Mouse (Mus musculus): ENCODE results near the gene Ufsp1.
A peak's percentile ranks its signal among the peaks of the same experiment; 100 is the strongest.

Gene Ufsp1

GRCm38 (mm10) chr5:137295712-137296111 is 1.3 kb downstream of the Ufsp1 start:
- DNase-seq (ENCODE audit: low spot score) = no peak

GRCm38 (mm10) chr5:137297126-137297525 is 2.7 kb downstream of the Ufsp1 start:
- no peak for DNase-seq (ENCODE audit: low spot score)

DNA sequence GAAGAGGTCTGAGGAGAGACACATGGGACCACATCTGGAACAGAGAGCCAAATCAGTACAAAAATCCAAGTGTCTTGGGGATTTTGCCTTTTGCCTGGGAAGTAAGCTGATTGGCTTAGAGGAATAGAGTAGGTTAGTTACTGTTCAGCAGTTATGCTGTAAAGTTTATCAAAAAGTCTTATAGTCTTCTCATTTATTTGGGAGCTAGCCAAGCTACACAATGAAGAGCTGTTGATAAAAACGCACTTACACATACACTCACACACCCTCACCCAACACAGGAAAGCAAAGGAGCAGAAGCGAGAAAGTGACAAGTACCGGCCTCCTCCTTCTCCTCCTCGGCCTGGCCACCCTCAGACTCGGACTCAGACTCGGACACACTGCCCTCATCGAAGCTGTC is 4.8 kb downstream of the Ufsp1 start:
- no peak for DNase-seq (ENCODE audit: low spot score)

GRCm38 (mm10) chr5:137301253-137301652 is 6.8 kb downstream of the Ufsp1 start:
- no peak for DNase-seq (ENCODE audit: low spot score)

GRCm38 (mm10) chr5:137303609-137304008 is 9.2 kb downstream of the Ufsp1 start:
- DNase-seq (ENCODE audit: low spot score) = no peak

DNA sequence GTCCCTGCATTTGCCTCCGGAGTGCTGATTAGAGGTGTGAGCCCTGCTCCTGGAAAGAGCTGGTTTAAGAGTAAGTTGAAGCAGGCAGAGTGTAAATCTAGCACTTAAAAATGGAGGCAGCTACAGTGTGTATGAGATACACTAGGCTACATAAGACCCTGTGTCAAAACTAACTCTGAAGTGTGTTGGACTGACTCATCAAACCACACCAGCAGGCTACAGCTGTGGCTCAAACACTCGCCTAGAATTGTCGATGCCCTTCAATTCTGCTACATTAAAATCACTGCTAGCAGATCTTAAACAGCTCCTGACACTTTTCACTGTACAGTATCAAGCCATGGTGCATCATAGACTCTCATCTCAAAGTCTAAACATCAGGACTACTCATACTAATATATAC is 9.7 kb downstream of the Ufsp1 start:
- DNase-seq (ENCODE audit: low spot score) = no peak

DNA sequence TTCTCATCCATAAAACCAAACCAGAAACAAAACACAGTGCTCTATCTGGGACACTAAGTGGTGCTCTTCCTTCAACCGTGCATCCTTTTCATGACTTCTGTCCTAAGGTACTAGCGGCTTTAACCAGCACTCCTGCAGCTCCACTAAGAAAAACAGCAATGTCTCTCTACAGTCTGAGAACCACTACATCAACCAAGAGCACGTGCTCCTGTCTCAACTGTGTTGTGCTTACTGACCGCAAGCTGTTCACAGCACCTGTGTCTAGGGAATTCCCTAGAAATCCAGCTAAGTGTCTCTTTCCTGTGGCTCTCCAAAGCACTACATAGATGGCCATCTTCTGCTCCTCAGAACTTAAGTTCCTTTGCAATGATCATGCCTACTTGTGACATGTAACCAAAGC is 10.4 kb downstream of the Ufsp1 start:
- no peak for DNase-seq (ENCODE audit: low spot score)

- DNase-seq (ENCODE audit: low spot score) = no peak
Measured at GRCm38 (mm10) chr5:137305822-137306221, 11.4 kb downstream of the Ufsp1 start.

GRCm38 (mm10) chr5:137306439-137307005 is 12.1 kb downstream of the Ufsp1 start:
- DNase-seq (ENCODE audit: low spot score) = no peak

GRCm38 (mm10) chr5:137307071-137307912 is 12.9 kb downstream of the Ufsp1 start, which contains the start of gene Srrt:
Gene Srrt (minus strand): TSS chr5:137307674.
- peak; percentile 96 for DNase-seq (ENCODE audit: low spot score)

DNA sequence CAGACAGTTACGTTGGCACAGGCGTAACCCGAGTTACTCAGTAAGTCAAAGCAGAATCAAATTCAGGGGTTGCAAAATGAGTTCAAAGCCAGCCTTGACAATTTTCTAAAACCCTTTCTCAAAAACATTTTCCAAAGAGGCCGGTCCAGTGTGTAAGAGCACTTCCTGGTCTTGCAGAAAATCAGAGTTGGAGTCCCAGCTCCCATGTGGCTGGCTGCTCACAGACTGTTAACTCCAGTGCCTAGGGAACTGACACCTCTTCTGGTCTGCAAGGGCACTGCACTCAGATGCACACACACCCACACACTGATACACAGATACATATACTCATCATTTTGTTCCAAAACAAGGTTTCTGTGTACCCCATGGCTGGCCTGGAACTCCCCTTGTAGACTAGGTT is 13.9 kb downstream of the Ufsp1 start:
- DNase-seq (ENCODE audit: low spot score) = no peak

DNA sequence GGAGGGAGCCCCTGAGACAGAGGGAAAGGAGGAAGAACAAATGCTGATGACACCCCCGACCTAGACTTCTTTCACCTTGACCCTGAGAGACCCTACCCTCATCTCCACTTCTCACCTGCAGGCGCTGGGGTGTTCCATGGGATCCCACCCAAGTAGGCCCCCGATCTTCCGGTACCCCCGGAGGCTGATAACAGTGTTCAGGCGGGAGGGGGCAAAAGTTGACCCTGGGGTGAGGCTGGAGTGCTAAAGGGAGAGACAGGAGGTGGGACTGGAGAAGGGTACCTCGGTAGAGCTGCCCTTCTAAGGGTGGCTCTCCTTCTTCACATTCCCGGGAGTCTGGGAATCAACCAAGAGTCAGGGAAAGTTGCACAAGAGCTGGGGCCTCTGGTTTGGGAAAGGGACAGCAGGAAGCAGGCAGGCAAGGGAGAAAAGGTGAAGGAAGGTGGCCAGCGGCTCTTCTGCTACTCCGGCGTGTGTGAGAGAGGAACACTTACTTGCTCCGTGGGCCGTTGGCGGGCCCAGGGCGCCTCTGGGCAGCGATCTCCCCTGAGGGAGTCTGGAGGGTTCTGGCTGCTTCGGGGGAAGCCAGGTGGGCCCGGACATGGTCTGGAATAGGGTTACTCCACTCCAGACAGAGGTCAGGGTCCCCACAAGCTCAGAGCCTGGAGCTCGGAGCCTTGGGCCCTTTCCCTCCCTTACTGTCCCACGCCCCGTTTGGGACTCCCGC is 19.2 kb downstream of the Ufsp1 start:
- DNase-seq (ENCODE audit: low spot score) = peak; percentile 79

- DNase-seq (ENCODE audit: low spot score) = peak; percentile 91
Measured at GRCm38 (mm10) chr5:137314193-137315083, 20.0 kb downstream of the Ufsp1 start, which contains the start of gene Trip6. Gene Trip6 (minus strand): TSS chr5:137314404.

GRCm38 (mm10) chr5:137315084-137315903 is 20.9 kb downstream of the Ufsp1 start:
- DNase-seq (ENCODE audit: low spot score) = no peak

DNA sequence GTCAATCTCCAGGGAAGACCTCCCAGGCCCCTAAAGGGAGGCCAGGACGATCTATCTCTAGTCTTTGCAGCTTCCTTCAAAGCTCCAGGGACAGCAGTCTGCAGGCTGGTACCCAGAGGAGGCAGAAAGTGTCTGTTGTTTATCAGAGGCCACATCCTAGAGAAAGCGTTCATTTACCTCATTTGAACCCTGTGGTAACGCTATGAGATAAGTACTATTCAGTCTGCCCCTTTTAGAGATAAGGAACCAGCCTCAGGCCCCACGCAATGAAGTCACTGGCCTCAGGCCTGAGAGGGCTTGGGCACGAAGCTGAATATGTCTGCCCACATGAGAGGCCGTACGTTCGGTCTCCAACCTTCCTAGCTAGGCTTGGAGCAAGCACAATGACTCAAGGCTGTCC is 22.9 kb downstream of the Ufsp1 start:
- no peak for DNase-seq (ENCODE audit: low spot score)

GRCm38 (mm10) chr5:137318570-137318969 is 24.1 kb downstream of the Ufsp1 start:
- DNase-seq (ENCODE audit: low spot score) = no peak

- no peak for DNase-seq (ENCODE audit: low spot score)
Measured at GRCm38 (mm10) chr5:137320996-137321395, 26.6 kb downstream of the Ufsp1 start.

DNA sequence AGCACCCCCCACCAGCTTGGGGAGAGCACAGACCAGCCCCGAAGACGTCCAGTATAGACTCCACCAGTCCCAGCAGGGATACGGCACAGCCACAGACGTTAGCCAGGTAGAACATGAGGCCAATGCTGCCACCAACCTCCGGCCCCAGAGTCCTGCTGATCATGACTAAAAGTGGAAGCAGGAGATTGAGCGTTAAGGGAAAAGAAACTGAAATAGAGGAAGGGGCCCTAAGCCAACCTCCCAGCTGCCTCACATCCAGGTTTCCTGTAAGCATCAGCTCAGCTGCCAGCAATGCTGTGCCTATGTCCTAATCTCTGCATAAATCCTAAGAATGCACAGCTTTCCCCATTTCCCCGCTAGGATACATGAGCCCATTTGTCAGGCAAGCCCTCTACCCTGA is 36.5 kb downstream of the Ufsp1 start:
- no peak for DNase-seq (ENCODE audit: low spot score)

DNA sequence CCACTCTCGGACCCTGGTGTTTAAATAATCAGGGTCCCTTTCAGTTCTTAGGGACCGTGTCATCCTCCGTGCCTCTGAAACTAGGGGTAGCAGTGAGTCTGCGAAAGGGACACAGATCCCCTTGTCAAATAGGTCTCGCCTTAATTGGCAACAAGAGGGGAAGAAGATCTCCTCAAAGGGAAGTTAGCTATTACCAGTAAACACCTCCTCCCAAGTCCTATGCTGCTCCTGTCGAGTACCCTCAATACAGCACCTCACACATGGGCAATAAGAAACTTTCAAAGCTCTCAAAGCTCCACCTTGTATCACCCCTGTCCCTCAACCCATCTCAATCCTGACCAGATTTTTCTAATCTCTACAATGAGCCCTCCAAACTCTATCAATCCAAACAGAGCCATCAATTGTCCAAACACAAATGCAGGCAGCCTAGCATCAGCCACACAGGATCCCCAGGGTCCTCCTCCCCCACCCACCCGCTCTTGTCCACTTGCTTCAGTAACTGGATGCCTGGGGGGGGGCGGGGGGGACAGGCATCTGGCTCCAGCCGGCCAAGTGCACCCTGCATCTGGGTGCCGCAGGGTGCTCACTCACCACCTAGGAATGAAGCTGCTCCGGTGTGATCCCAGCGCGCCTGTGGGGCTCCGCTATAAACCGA is 38.6 kb downstream of the Ufsp1 start:
- DNase-seq (ENCODE audit: low spot score) = no peak

GRCm38 (mm10) chr5:137333512-137334174 is 39.2 kb downstream of the Ufsp1 start, which contains the start of gene Slc12a9:
Gene Slc12a9 (minus strand): TSS chr5:137333597.
- peak; percentile 96 for DNase-seq (ENCODE audit: low spot score)

Data from adipocyte (in vitro differentiated cells).